Mouse (Mus musculus): Measurements from ENCODE around the gene Ocel1.

GRCm38 (mm10) chr8:71422121-71422520 is 51.0 kb downstream of the Ocel1 start:
- no peak for TF ChIP-seq CTCF (IDR thresholded peaks at IDR 0.05; ENCODE audit: borderline replicate concordance, insufficient read depth, low read length)
- TF ChIP-seq POLR2A (IDR thresholded peaks at IDR 0.05; ENCODE audit: low read depth, low read length) = no peak
